Mouse (Mus musculus) T-helper 1 cell (primary cell): ENCODE measurements around the gene Ptprt.
"Not testable (repeated sequence)": the region's sequence is repeated elsewhere in the genome, so short reads cannot be mapped to it uniquely, and the experiment has no call there.

Experiments
- in situ Hi-C: fragments of 300-600 bp; cut with MboI, MseI; formaldehyde crosslinking; loops from one replicate; pipeline ENCODE4 v1.15.1; 2025; ENCODE audit warnings: high pct_unique_total_duplicates

Gene Ptprt

GRCm38 (mm10) chr2:161549577-161549976, 1111.4 kb downstream of the Ptprt start:
- in situ Hi-C loops: no loop called here

- in situ Hi-C loops: no loop called here
Measured at GRCm38 (mm10) chr2:161547318-161547717, 1113.6 kb downstream of the Ptprt start.

GRCm38 (mm10) chr2:161545406-161545805, 1115.5 kb downstream of the Ptprt start:
- in situ Hi-C loops: no loop called here

- in situ Hi-C loops: no loop called here
Measured at GRCm38 (mm10) chr2:161534151-161534550, 1126.8 kb downstream of the Ptprt start.

GRCm38 (mm10) chr2:161527192-161527591, 1133.8 kb downstream of the Ptprt start:
- in situ Hi-C loops: no loop called here

GRCm38 (mm10) chr2:161519671-161520070, 1141.3 kb downstream of the Ptprt start:
- in situ Hi-C loops: no loop called here

GRCm38 (mm10) chr2:161516921-161517320, 1144.0 kb downstream of the Ptprt start:
- in situ Hi-C loops: no loop called here

GRCm38 (mm10) chr2:161513256-161513655, 1147.7 kb downstream of the Ptprt start:
- in situ Hi-C loops: no loop called here

- in situ Hi-C loops: not testable (repeated sequence)
Measured at GRCm38 (mm10) chr2:161511880-161512570, 1148.9 kb downstream of the Ptprt start.

- in situ Hi-C loops: no loop called here
Measured at GRCm38 (mm10) chr2:161511101-161511759, 1149.7 kb downstream of the Ptprt start.

- in situ Hi-C loops: no loop called here
Measured at GRCm38 (mm10) chr2:161499097-161499899, 1161.6 kb downstream of the Ptprt start.

- in situ Hi-C loops: no loop called here
Measured at GRCm38 (mm10) chr2:161498449-161499096, 1162.4 kb downstream of the Ptprt start.

- in situ Hi-C loops: no loop called here
Measured at GRCm38 (mm10) chr2:161481741-161482140, 1179.2 kb downstream of the Ptprt start.

GRCm38 (mm10) chr2:161480445-161480844, 1180.5 kb downstream of the Ptprt start:
- in situ Hi-C loops: no loop called here
